Mouse (Mus musculus) G1E (cell line): ENCODE results near the gene Nkx1-2. TPM values are rescaled to one million over a fixed set of nuclear protein-coding genes. Genes with fewer than 3 reads are reported as not detected.

Experiments
- ATAC-seq: 2 replicates; pipeline ENCODE4 v1.8.0; 2016; ENCODE audit warnings: mild to moderate bottlenecking; ENCODE audit not compliant: insufficient number of reproducible peaks, poor library complexity, low FRiP score, severe bottlenecking; ENCODE audit errors: extremely low read depth
- DNase-seq: peaks from one replicate; pipeline ENCODE4 v3.0.0; 2012; ENCODE audit warnings: low spot score
- H3K27me3 ChIP-seq: 2 replicates; pipeline ENCODE4 v1.6.1; 2012; ENCODE audit warnings: mild to moderate bottlenecking, low read length, inconsistent platforms; ENCODE audit not compliant: insufficient read depth
- H3K36me3 ChIP-seq: replicated peaks from 2 replicates; pipeline ENCODE3; 2012; ENCODE audit warnings: mild to moderate bottlenecking, inconsistent platforms
- H3K4me1 ChIP-seq: 2 replicates; pipeline ENCODE4 v1.6.1; 2012; ENCODE audit warnings: low read depth, low read length, inconsistent platforms, mixed read lengths; ENCODE audit not compliant: insufficient read depth
- H3K4me3 ChIP-seq: 2 replicates; pipeline ENCODE4 v1.5.1; 2012; ENCODE audit warnings: low read depth, mild to moderate bottlenecking, inconsistent platforms, low read length, moderate library complexity, mixed read lengths
- H3K9me3 ChIP-seq: replicated peaks from 2 replicates; pipeline ENCODE4 v1.6.1; 2012; ENCODE audit warnings: inconsistent platforms
- CTCF ChIP-seq: IDR thresholded peaks from 2 replicates; pipeline ENCODE4 v1.5.1; 2012; ENCODE audit warnings: low read depth, low read length, inconsistent platforms, mixed read lengths
- GATA1 ChIP-seq: IDR thresholded peaks from 2 replicates; pipeline ENCODE4 v1.6.1; 2012; ENCODE audit warnings: borderline replicate concordance, low read length, inconsistent platforms, mixed read lengths
- GATA2 ChIP-seq: IDR thresholded peaks from 2 replicates; pipeline ENCODE4 v1.6.1; 2012; ENCODE audit warnings: low read depth, low read length, inconsistent platforms, borderline replicate concordance
- POLR2AphosphoS5 ChIP-seq: IDR thresholded peaks from 2 replicates; pipeline ENCODE4 v1.6.1; 2012; ENCODE audit warnings: low read depth, low read length, inconsistent platforms; ENCODE audit not compliant: insufficient replicate concordance
- TAL1 ChIP-seq: conservative IDR thresholded peaks from 2 replicates; pipeline ENCODE4 v1.6.1; 2012; ENCODE audit warnings: low read depth, low read length, inconsistent platforms, mixed read lengths
- polyA plus RNA-seq: library from polyadenylated mRNA; stranded (reverse); fragments of >175 nt; gene quantifications from 2 replicates; pipeline ENCODE4 v1.2.3, GENCODE M21; 2012
- total RNA-seq, 2 experiments: library from RNA; stranded (forward) in 1 of 2; stranded (reverse) in 1 of 2; fragments of 200-1000 nt in 1 of 2; fragments of >200 nt in 1 of 2; fragmentation: Nextera tagmentation in 1 of 2; gene quantifications; 2 replicates each; pipeline ENCODE4 v1.2.3; 2014 to 2017

Nkx1-2 gene
- total and polyA plus RNA-seq, 3 experiments, result 0.11 TPM; not detected in 2

- no peak overlapping the region for H3K4me3 ChIP-seq
- H3K4me1 ChIP-seq, result peaks cover 16% of the 10 kb centered on the region
- H3K36me3 ChIP-seq, result peaks cover 23% of the 10 kb centered on the region
Measured at GRCm38 (mm10) chr7:132574646-132575045, 24.8 kb downstream of the Nkx1-2 start.

GRCm38 (mm10) chr7:132573205-132573604 lies 26.2 kb downstream of the Nkx1-2 start:
- H3K4me1 ChIP-seq, result peaks cover 16% of the 10 kb centered on the region
- TF ChIP-seq CTCF (no peak), GATA2 (no peak), TAL1 (no peak), POLR2AphosphoS5 (no peak), GATA1 (no peak)
- DNase-seq (no peak), ATAC-seq (no peak)
- peaks cover 37% of the 10 kb centered on the region for H3K36me3 ChIP-seq
- H3K4me3 ChIP-seq, result no peak overlapping the region
- H3K9me3 ChIP-seq, result no peaks in the 10 kb centered on the region
- no peaks in the 10 kb centered on the region for H3K27me3 ChIP-seq

More at GRCm38 (mm10) chr7:132574646-132575045, 24.8 kb downstream of the Nkx1-2 start:
- DNase-seq (no peak), ATAC-seq (no peak)
- Histone ChIP-seq H3K9me3 (no peaks in the 10 kb centered on the region), H3K27me3 (peaks cover 6% of the 10 kb centered on the region; the same call in 1 of the 2 replicates)
- no peak for TF ChIP-seq TAL1
- TF ChIP-seq CTCF, result no peak
- TF ChIP-seq POLR2AphosphoS5, result no peak
- no peak for TF ChIP-seq GATA2
- TF ChIP-seq GATA1, result no peak

- peaks cover 16% of the 10 kb centered on the region for H3K4me1 ChIP-seq
- no peak for TF ChIP-seq GATA1
- TF ChIP-seq GATA2, result no peak
- TF ChIP-seq POLR2AphosphoS5, result no peak
- no peak for TF ChIP-seq TAL1
- TF ChIP-seq CTCF, result no peak
- no peak for ATAC-seq
- H3K27me3 ChIP-seq, result no peaks in the 10 kb centered on the region
- H3K9me3 ChIP-seq, result no peaks in the 10 kb centered on the region
- no peak overlapping the region for H3K4me3 ChIP-seq
- no peak for DNase-seq
- H3K36me3 ChIP-seq, result peaks cover 42% of the 10 kb centered on the region
Measured at GRCm38 (mm10) chr7:132572738-132573137, 26.7 kb downstream of the Nkx1-2 start.

- H3K27me3 ChIP-seq, result no peaks in the 10 kb centered on the region
- ATAC-seq (no peak), DNase-seq (no peak)
- H3K4me3 ChIP-seq, result no peak overlapping the region
- no peaks in the 10 kb centered on the region for H3K9me3 ChIP-seq
- no peak for TF ChIP-seq CTCF
- no peak for TF ChIP-seq TAL1
- TF ChIP-seq GATA2, result no peak
- no peak for TF ChIP-seq GATA1
- no peak for TF ChIP-seq POLR2AphosphoS5
- peaks cover 52% of the 10 kb centered on the region for H3K36me3 ChIP-seq
- H3K4me1 ChIP-seq, result peaks cover 10% of the 10 kb centered on the region
Measured at GRCm38 (mm10) chr7:132571481-132571880, 28.0 kb downstream of the Nkx1-2 start.

- ATAC-seq (no peak), DNase-seq (no peak)
- no peaks in the 10 kb centered on the region for H3K9me3 ChIP-seq
- peaks cover 3% of the 10 kb centered on the region; the same call in 1 of the 2 replicates for H3K4me1 ChIP-seq
- no peak for TF ChIP-seq POLR2AphosphoS5
- no peak for TF ChIP-seq GATA2
- no peak for TF ChIP-seq CTCF
- TF ChIP-seq GATA1, result no peak
- no peak for TF ChIP-seq TAL1
- peaks cover 62% of the 10 kb centered on the region for H3K36me3 ChIP-seq
- no peaks in the 10 kb centered on the region for H3K27me3 ChIP-seq
- no peak overlapping the region for H3K4me3 ChIP-seq
Measured at GRCm38 (mm10) chr7:132570071-132570470, 29.4 kb downstream of the Nkx1-2 start.

GRCm38 (mm10) chr7:132568817-132569216 lies 30.6 kb downstream of the Nkx1-2 start:
- no peaks in the 10 kb centered on the region; the same call in 1 of the 2 replicates for H3K4me1 ChIP-seq
- DNase-seq (no peak), ATAC-seq (no peak)
- H3K9me3 ChIP-seq, result no peaks in the 10 kb centered on the region
- peaks cover 71% of the 10 kb centered on the region for H3K36me3 ChIP-seq
- TF ChIP-seq POLR2AphosphoS5 (no peak), CTCF (no peak), GATA1 (no peak), TAL1 (no peak), GATA2 (no peak)
- H3K27me3 ChIP-seq, result no peaks in the 10 kb centered on the region
- no peak overlapping the region for H3K4me3 ChIP-seq

- DNase-seq, result no peak
- no peak overlapping the region for H3K4me3 ChIP-seq
- H3K4me1 ChIP-seq, result no peaks in the 10 kb centered on the region
- no peak for ATAC-seq
- no peaks in the 10 kb centered on the region for H3K9me3 ChIP-seq
- H3K36me3 ChIP-seq, result peaks cover 92% of the 10 kb centered on the region
- TF ChIP-seq GATA1 (no peak), TAL1 (no peak), CTCF (no peak), GATA2 (no peak), POLR2AphosphoS5 (no peak)
- no peaks in the 10 kb centered on the region for H3K27me3 ChIP-seq
Measured at GRCm38 (mm10) chr7:132565831-132566230, 33.6 kb downstream of the Nkx1-2 start.
